Mouse (Mus musculus): Measurements from ENCODE around the gene Dpf3. TPM values are rescaled to one million over a fixed set of nuclear protein-coding genes. Genes with fewer than 3 reads are reported as not detected.

Gene Dpf3
- polyA plus RNA-seq, 1 experiment = 4.7 TPM

- no peak for DNase-seq (ENCODE audit: low spot score)
These were observed 146.6 kb downstream of the Dpf3 start for GRCm38 (mm10) chr12:83340960-83341359.

- no peak for DNase-seq (ENCODE audit: low spot score)
These were observed 149.2 kb downstream of the Dpf3 start for GRCm38 (mm10) chr12:83338345-83338744.

DNA sequence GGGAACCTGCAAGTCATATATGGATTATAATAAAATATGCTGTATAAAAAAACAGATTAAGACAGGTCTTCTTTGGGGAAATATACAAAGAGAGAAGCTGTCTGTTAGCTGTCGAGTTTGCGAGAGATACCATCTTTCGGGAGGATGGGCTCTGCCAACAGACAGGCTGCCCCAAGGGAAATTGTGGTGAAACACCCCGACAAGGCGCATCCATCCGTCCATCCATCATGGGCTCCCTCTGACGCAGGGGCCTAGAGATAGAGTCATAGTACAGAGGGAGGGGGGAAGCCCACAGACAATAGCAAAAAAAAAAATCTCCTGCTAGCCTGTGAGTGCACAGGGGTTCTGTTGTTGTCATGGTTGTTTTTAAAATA lies 149.8 kb downstream of the Dpf3 start:
- DNase-seq (ENCODE audit: low spot score) = no peak

DNA sequence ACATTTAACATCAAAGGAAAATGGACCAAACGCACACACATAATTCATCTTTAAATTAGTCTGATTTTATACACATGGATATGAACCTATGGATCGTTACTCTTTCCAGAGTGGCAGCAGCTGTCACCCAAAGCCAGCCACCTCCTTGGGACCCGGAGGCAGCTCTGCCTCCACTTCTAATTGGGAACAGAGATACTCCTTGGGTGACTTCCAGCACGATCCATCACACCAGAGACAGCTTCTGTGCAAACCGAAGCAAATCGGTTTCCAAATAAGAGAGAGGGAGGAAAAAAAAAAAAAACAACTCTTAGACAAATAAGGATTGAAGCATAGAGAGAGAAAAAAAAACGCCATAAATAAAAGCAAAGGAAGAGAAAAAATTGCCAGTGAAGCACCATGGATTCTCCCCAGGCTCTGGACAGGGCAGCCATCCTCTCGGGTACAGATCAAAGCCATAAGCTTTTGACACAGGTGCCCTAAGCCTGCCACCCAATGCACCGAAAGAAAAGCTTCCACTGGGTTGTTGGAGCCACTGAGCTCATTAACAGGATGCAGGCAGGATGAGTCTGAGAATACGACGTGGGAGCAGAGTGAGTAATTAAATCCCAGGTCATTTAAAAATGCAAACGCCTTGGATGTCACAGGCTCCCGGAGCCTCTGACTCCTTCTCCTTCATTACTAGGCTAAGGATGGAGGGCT lies 150.3 kb downstream of the Dpf3 start:
- no peak for DNase-seq (ENCODE audit: low spot score)

DNA sequence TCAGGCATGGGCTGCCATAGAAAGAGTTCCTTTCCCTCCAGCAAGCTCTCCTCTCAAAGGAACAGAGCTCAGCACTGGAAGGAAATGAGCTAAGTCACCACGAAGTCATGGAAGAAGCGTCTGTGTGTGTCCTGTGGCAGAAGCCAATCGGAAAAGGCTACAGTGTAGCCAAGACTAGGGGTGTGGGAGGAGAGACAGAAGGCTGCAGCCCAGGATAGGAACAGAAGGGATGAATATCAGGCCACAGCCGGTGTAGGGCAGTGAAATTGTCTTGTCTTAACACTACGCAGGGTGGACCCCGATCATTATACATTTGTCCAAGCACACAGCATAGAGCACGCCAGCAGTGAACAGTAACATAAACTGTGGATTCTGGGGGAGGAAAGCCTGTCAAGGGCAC lies 157.5 kb downstream of the Dpf3 start:
- DNase-seq (ENCODE audit: low spot score) = no peak

DNA sequence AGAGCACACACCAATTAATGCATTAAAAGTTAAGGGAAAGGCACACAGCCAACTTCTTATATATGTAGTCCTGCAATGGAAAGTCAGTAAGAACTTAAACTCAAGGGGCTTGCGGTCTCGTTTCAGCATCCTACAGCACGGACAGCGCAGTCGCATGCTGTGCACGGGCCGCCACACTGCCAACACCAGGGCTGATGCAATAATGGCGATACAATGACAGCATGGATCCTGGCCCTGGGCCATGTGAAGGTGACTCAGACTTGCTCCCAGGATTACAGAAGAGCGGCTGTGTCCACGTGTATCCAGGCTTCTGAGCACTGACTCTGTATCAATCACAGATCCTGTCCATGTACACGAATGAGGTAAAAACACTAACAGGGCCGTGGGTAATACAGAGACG lies 158.6 kb downstream of the Dpf3 start:
- DNase-seq (ENCODE audit: low spot score) = no peak

DNA sequence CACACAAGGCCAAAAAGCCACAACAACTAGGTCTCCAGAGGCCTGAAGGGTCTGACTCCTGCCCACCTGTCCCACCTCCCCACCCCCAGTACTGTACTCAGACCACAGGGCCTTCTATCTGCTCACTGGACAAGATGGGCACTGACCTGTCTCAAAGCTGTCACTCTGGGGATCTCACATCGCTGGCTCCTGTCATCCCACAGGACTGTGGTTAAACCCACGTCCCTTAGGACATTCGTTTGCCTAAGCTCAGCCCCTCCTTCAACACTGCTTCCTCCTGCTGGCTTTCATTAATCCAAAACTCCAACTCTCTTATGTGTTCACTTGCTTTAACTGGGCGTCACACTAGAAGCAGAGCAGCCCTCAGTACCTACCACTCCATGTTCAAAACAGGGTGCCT lies 159.0 kb downstream of the Dpf3 start:
- no peak for DNase-seq (ENCODE audit: low spot score)

- no peak for DNase-seq (ENCODE audit: low spot score)
These were observed 160.1 kb downstream of the Dpf3 start for GRCm38 (mm10) chr12:83327451-83327850.

- DNase-seq (ENCODE audit: low spot score) = no peak
These were observed 166.8 kb downstream of the Dpf3 start for GRCm38 (mm10) chr12:83320725-83321124.

GRCm38 (mm10) chr12:83317646-83318443 lies 169.7 kb downstream of the Dpf3 start:
- no peak for DNase-seq (ENCODE audit: low spot score)

- no peak for DNase-seq (ENCODE audit: low spot score)
These were observed 172.8 kb downstream of the Dpf3 start for GRCm38 (mm10) chr12:83314666-83315065.

- no peak for DNase-seq (ENCODE audit: low spot score)
These were observed 174.7 kb downstream of the Dpf3 start for GRCm38 (mm10) chr12:83312818-83313217.

- no peak for DNase-seq (ENCODE audit: low spot score)
These were observed 176.9 kb downstream of the Dpf3 start for GRCm38 (mm10) chr12:83310567-83310966.

- no peak for DNase-seq (ENCODE audit: low spot score)
These were observed 178.3 kb downstream of the Dpf3 start for GRCm38 (mm10) chr12:83309031-83309804.

DNA sequence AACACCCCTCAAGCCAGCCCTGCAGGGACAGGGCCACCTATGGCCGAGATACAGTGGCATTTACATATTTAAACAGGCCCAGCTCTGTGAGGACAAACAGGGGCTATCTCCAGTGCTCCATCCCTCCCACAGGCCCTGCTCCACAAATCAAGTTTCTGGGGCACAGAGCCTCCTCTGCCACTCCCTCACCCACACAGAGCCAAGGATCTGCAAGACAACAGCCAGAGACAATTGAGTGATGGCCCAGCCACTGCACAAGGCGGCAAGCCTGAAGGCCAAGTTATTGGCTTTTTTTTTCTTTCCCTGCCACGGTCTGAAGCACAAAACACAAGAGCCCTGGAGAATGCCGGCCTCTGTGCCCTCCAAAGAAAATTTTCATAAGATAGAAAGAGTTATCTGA lies 178.9 kb downstream of the Dpf3 start:
- DNase-seq (ENCODE audit: low spot score) = no peak

DNA sequence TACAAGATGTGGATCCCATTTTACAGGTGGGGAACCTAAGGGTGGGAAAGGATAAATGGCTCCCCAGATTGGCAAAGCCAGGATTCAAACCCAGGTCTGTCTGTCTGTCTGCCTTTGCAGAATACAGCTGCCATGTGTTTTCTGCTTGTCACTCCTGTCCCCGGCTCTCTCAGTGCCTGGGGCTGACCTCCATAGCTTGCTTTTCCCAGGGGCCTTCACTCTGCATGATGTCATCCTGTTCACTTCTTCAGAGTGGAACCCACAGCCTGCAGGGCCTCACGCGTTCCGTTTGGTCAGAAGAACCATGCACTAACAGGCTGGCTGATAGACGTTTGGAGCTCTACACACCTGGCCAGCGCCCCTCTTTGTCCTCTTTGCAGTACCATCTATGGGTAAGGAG lies 184.3 kb downstream of the Dpf3 start:
- no peak for DNase-seq (ENCODE audit: low spot score)

- DNase-seq (ENCODE audit: low spot score) = no peak
These were observed 185.0 kb downstream of the Dpf3 start for GRCm38 (mm10) chr12:83302320-83303153.

DNA sequence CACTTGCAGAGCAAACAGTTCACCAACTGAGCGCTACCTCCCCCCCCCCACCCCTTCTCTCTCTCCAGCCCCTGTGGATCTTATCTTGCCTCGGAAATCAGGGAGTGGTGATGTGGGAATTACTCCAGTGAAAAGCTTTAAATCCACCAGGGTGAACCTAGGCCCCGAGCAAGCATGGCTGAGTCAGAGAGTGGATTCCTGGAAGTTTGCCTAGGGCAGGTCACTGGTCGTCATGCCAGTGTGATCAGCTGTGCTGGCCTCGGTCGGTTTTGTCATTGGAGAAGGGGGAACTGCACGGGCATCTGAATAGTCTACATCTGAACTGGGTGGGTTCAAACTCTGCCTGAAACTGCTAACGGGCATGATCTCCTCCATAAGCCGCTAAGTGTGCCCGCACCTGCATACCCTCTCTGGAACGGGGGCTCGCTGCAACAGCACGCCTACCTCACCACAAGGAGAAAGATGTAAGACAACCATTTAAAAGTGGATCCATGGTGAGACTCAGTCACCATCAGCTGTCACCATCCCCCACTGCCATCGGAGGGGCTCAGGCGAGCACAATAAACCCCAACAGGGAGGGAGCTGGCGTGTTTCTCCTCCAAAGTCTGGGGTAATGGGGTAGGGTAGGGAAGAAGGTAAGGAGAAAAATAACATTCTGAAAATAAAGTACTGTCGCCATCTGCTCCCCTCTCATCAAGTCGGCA lies 185.7 kb downstream of the Dpf3 start:
- no peak for DNase-seq (ENCODE audit: low spot score)

GRCm38 (mm10) chr12:83298358-83298757 lies 189.2 kb downstream of the Dpf3 start:
- no peak for DNase-seq (ENCODE audit: low spot score)

- no peak for DNase-seq (ENCODE audit: low spot score)
These were observed 192.5 kb downstream of the Dpf3 start for GRCm38 (mm10) chr12:83295031-83295430.

DNA sequence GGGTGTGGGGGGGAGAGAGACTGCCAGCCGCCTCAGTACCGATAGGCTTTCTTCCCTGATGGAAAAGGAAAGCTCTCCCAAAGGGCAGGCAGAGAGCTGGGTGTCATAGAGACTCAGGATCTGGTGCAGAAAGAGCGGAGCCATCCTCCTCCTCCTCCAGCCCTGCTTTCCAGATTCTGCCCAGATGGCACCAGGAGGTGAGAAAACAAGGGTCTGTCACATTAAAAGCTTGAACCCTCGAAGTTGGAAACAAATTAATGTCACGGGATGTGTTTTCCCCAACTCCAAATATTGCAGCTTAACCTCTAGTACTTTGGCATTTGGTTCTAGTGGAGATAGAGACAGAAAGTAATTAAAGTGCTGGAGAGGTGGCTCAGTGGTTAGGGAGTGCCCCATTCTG lies 195.6 kb downstream of the Dpf3 start:
- DNase-seq (ENCODE audit: low spot score) = no peak
